Mouse (Mus musculus) 3134 (cell line): ENCODE measurements around the gene Ccdc69.
"Not testable (repeated sequence)": the region's sequence is repeated elsewhere in the genome, so short reads cannot be mapped to it uniquely, and the experiment has no call there.

Experiments
- DNase-seq: peaks from one replicate; pipeline ENCODE4 v3.0.0-alpha.2; 2011; ENCODE audit warnings: low spot score; ENCODE audit not compliant: insufficient read length; ENCODE audit errors: extremely low read depth

Gene Ccdc69

DNA sequence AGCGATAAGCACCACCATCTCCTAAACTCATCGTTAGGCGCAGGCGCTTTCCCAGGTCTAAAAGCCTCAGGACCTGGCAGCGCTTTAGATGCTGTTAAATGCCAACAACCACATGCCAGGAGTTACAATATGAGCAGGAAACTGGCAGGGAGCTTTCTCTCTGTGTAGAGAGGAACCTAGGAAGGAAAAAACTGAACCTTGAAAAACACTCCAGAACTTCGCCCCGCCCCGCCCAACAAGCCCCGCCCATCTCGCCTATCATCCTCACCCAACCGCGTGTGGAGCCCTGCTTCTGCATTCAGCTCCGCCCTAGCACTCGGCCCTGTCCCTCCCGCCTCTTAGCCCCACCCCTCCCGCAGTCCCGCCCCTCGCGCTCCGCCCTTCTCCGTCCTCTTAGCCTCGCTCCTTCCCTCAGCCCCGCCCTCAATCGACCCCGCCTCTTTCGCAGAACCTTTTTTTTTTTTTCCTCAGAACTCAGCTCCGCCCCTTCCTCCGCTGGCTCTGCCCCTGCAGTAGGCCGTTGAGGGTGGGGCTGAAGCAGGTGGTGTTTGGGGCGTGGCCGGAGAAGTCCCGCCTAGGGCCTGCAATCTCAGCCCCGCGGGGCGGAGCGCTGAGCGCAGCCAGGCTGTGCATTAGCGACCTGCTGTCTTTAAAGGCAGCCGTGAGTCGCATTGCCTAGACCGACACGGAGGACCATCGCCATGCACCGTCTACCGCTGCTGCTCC lies 19.7 kb upstream of the Ccdc69 start, which contains the start of gene Gm2a:
Gene Gm2a (plus strand): TSS at position 653 of the 726 bp plus-strand sequence.
- peak; percentile 99 for DNase-seq

DNA sequence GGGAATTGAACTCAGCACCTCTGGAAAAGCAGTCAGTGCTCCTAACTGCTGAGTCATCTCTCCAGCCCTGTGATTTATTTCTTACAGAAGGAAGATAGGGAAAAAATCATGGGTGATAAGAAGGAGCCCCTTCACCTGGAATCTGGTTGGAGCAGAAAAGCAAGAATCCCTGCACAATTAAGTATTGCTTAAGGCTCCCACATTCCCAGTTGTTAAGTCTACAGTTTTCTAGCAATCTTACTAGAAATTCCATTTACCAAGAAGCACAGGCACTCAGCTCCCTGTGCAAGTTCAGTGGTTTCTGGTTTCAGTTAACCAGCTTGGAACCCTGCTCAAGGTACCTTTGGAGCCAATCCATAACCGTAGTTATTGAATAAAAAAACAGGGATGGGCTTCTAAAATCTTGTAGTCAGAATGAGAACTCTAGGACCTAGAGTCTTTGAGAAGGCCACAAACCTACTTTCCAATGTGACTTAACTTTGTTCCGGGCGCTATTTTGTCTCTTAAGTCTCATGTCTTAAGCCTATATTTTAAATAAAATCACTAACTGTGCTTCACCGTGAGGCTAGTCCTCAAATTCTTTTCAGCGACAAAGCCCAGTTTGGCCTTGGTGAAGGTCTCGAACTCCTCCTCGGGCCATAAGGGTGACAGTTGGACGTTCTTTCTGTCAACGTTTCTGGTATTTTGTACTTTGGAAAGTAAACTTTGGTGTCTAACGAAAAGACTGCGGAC lies 19.0 kb upstream of the Ccdc69 start:
- no peak for DNase-seq

DNA sequence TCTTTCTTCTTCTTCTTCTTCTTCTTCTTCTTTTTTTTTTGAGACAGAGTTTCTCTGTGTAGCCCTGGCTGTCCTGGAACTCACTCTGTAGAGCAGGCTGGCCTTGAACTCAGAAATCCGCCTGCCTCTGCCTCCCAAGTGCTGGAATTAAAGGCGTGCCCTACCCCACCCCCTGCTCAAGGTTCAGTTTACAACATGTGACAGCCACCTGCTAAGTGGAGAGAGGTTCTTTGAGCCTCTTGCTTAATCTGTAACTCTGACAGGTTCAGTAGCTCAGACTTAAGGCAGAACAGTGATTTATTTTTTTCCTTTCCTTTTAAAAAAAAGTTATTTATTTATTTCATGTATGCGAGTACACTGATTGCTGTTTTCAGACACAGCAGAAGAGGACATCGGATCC lies 18.4 kb upstream of the Ccdc69 start:
- not testable (repeated sequence) for DNase-seq

DNA sequence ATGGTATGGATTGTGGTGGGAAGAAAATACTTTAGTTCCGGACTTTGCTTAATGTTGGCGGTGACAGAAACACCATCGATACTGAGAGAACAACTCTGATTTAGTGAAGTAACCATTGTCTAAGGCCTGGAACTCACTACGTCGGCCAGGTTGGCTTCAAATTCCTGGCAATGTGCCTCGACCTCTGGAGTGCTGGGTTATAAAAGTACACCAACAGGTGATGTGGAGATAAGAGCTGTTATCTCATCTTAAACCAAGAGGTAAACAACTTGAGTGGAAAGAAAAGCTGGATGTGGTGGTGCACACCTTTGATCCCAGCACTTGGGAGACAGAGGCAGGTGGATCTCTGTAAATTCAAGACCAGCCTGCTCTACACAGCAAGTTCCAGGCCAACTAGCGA lies 15.2 kb upstream of the Ccdc69 start:
- DNase-seq, result no peak

DNA sequence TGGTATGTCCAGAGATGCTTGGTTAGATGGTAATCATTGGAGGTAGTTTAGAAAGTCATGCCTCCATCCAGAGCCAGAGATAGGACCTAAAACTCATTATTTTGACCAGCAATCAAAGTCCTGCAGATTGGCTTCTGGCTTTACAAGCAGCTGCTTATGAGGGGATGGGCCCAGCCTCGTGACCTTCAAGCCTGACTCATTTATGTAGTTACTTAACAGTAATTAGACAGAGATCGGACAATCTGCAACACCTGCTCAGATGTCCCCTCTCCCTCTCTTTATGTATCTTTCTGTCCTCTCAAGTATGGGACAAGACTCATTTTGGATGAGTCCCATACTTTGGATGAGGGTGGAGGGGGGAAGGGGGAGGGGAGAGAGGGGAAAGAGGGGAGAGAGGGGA lies 12.0 kb upstream of the Ccdc69 start:
- DNase-seq, result no peak

DNA sequence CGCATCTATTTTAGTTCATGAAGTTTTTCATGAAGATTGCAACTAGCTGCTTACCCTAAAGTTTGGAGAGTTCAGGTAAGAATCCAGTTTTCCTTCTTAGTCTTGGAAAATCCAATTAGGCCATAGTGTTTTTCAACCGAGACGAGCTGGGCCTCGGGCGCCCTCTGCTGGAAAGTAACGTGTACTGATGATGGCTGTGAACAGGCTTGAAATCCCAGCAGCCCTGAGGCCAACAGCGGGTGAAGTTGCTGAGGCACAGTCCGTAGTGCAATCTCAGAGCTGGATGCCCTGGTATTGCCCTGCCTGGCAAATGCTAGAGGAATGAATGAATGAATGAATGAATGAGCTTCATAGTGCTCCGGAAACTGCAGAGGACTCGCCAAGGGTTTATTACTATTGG lies 9.1 kb upstream of the Ccdc69 start:
- peak; percentile 30 for DNase-seq

DNA sequence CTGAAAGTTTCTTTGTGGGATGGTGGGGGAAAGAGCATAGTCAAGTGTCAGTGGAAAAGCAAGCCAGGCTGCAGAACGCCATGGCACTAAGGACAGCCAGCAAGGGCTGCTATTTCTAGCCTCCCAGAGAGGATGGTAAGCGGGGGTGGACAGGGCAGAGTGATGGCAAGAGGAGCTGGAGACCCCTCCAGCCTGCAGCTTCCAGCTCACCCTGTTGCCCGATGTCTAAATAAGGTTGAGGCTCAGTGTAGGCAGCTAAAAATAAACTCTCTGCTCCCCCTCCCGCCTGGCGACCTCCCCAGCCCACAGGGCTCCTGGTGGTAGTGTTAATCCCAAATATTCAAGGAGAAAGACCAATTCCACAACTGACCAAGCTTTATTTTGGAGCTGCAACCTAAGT lies 7.5 kb upstream of the Ccdc69 start:
- DNase-seq, result no peak

DNA sequence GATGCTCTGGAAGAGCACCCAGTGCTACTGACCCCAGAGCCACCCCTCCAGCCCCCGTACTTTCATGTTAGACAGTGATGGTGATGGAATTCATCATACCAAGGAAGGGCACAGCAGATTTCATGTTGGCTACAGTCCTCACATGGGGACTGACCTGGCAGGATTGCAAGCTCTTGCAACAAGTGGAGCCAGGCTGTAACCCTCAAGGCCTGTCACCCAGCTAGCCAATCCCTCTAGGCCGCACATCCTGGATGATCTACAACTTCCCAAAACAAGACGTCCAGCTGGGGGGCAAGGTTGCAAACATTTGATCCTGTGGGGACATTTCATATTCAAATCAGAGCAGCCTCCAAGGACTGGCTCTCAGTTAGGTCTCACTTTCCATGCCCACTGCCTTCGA lies 6.7 kb upstream of the Ccdc69 start:
- no peak for DNase-seq

DNA sequence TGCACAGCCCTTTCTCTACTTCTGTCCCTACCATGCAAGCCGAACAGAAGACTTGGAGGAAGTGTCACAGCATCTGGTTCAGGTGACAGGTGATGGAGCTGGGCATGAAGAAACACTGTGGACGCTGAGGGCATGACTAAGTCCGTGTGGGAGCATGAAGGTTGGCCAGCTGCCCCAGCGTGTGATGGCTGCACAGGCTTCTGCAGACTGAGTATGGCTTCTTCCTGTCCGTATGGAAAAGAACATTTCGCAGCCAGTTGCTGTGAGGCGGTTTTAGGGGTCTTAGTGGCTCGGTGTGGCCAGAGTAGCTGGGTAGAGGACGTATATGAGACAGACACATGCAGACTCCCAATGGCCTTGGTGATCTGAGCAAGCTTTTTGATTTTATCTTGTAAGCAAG lies 3.3 kb upstream of the Ccdc69 start:
- DNase-seq, result no peak

DNA sequence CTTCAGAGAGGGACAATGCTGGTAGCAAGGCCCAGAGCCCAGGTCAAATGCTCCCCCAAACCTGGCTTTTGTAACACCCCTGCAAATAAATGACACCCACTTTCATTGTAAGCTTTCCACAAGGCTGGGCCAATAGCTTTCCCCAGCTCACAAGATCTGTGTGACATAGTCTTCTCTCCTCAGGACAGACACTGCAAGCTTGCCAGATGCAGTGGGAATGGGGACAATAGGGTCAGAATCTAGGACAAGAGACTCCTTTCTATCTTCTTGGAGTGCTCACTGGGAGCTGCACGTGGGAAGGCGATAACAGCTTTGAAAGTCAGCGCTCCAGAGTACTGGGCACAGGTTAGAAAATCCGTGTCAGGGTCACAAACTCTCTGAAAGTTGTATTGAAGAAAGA lies 1.2 kb upstream of the Ccdc69 start:
- no peak for DNase-seq

DNA sequence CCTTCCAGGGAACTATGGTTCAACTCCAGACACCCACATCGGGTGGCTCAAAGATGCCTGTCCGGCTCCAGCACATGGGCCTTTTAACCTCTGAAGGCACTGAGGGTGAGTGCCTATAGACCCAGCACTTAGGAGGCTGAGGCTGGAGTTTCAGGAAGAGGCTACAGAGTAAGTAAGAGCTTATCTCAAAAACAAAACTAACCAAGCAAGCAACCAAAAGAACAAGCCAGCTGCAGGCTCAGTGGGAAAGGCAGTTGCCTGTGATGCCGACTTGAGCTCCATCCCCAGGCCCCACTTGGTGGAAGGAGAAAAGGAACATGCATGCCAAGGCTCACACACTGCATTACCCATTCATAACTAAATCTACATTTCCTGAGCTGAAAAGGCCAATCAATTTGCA lies 571 bp upstream of the Ccdc69 start:
- DNase-seq, result no peak

DNA sequence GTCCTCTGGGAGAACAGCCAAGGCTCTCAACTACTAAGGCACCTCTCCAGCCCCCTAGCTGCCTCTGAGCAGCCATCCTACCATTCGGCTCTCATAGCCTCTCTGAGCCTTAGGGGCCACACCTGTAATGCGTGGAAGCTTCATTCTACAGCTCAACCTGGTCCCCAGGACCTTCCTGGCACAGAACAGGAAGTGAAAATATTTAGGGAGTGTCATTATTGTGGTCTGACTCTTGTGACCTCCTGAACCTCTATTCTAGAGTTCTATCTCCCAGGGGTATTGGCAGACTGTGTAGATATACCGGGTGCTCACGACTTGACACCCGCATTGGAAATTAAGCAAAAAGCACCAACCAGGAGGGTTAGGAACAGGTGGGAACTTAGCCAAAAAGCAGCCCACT lies 1.7 kb downstream of the Ccdc69 start:
- DNase-seq, result no peak

DNA sequence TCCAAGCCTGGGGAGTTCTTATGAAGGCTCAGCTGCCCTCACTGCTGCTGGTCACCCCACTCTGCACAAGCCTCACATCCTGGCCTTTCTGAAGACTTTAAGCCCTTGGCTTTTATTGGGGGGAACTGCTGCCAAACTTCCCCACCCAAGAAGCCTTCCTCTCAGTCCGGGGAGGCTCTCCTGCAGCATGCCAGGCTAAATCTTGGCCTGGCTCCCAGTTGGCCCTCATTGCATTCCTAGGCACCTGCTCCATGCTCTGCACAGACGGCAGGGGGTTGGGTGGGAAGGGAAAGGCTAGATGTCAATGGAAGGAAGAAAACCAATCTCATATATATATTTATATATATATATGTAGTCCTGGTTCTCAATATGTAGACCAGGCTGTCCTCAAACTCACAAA lies 2.3 kb downstream of the Ccdc69 start:
- DNase-seq, result no peak

DNA sequence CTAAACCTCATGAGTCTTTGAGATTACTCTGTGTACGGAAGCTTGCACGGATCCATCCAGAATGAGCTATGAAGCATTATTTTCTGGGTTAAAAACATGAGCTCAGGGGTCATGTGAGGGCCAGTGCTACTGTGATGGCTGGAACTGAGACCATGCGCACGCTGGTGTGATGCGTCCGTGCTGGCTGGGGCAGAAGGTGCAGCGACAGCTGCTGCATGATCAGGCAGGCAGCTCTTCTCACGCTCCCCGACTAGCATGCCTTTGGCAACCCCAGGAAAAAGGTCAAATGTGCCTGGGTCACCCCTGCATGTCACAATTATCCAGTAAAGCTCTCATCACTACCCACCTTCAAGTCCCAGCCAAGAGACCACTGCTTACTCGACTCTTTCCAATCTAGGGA lies 4.7 kb downstream of the Ccdc69 start:
- no peak for DNase-seq

DNA sequence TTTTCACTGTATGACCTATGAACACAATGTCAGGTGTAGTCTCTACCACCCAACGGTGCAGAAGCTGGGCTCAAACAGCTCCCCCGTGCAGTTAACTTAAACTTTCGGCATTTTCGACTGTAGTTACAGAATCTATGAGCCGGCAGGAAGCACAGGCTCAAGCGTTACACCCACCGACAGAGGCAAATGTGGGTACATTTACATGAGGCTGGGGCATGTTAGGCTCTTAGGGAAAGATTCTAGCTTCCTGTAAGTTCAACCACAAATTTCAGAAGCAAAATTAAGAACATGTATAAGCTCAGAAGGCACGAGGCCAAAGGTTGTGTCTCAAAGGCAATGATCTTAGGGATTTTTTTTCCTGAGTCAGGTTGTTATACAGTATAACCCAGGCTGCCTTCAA lies 5.5 kb downstream of the Ccdc69 start:
- no peak for DNase-seq

DNA sequence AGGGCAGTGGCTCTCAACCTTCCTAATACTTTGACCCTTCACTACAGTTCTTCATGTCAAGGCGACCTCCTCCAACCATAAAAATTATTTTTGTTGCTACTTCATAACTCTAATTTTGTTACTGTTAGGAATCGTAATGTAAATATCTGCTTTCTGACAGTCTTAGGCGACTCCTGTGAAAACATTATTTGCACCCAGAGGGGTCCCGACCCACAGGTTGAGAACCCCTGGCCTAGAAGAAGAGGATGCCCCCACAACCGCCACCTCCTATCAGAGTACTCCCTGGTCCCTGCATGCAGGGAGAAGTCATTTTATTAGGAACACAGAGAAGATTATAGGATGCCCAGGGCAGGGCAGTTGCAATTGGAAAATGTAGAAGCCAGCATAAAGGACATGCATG lies 6.6 kb downstream of the Ccdc69 start:
- no peak for DNase-seq

DNA sequence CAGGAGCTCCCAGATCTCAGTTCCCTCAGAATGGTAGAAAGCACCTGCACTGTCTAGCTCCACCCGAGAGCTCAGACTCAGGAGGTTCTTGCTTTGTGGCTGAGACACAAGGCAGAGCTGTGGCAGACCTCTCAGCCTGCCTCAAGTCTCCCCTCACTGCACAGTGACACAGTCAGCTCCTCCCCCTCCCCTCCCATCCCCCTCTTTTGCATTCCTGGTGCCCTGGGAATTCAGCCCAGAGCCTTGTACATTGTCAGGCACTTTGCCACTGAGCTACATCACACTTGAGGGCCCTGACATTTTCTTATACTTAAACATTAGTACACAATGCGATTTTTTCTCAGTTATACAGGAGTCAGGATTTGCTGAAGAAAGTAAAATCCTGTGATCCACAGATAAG lies 8.9 kb downstream of the Ccdc69 start:
- no peak for DNase-seq

DNA sequence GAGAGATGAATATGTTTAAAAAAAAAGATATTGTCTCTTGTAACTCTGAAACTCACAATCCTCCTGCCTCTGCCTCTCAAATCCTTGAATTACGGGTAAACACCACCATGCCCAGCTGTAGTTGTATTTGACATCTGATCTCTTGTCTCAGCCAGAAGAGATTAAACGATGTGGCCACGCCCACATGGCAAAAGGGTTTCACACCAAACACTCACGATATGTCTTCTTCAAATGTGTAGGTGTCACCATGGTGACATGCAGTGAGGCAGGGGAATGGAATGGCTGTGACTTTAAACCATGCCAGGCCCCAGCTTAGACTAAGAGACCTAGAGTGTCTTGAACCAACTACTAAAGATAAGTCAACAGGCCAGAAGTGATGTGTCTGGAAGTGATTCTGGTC lies 11.0 kb downstream of the Ccdc69 start:
- no peak for DNase-seq

DNA sequence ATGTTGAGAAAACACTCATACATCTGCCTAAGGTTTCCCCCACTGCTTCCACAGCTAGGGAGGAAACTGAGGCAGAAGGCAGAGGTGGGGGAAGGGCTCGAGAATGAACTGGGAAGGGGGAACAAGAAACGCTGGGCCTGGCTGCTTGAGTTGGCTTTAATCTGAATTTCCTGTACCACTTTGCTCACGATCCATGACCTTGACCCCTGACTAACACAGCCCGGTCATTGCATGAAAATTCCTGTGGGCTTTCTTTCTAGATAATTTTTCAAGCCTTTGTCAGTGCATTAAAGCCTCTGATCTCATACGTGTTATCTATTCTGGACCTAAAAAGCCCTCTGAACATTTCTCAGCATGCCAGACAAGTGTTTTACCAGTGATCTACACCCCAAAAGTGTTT lies 15.1 kb downstream of the Ccdc69 start:
- no peak for DNase-seq

DNA sequence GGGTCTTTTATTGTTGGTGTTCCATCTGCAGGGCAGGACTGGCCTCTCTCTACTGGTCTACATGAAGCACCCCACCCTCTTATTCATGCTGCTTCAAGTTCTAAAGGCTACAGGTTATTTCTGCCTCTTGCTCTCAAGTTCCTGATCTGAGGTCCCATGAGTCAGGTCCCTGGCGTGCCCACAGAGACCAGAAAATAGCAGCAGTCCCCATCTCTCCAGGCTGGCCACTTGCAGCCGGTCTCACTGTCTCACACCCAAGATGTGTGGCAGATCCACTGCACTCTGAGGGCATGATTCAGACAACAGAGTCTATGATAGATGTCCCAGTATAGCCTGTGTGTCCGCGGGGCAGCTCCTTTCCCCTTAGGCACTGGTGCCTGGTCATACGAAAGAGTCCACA lies 17.1 kb downstream of the Ccdc69 start:
- no peak for DNase-seq

DNA sequence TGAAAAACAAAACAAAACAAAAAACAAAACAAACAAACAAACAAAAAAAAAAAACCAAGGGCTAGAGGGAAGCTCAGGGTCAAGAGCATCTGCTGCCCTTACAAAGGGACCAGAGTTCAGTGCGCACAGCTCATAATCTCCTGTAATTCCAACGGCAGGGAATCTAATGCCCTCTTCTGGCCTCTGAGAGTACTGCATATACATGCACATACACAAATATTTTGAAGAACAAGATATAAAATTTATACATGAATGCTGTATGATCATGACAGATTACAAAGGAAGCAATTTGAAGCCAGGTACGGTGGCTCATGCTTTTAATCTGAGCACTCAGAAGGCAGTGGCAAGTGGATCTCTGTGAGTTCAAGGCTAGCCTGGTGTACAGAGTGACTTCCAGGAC lies 20.4 kb downstream of the Ccdc69 start:
- DNase-seq, result no peak

DNA sequence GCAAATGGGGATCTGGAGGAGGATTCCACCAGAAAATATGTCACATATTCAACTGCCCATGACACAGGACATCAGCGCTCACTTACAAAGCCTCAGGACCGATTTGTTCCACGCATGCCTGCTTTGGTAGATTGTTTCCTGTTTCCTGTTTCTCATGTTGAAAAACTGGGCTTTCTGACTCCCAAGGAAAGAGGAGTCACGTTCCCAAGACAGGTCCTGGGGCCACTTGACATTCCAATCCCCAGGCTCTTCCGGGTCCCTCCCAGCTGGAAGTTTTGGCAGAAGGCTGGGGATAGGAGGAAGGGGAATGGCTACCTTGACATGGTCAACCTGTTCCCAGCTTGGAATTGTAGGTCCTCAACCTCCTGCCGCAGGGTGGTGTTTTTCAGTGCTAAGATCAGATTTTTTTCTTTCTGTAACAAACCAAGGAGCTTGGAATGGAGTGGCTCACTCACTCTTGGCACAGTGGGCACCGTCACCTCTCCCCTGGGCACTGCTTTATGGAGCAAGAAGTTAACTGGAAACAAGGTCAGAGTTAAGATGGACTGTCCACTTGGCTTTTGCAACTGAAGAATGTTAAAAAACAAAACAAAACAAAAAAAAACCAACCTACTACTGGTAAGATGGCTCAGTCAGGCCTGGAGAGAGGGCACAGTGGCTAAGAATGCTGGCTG lies 27.0 kb downstream of the Ccdc69 start:
- no peak for DNase-seq
